Mouse (Mus musculus): ENCODE data around the gene Hoxc5.

Gene Hoxc5

DNA sequence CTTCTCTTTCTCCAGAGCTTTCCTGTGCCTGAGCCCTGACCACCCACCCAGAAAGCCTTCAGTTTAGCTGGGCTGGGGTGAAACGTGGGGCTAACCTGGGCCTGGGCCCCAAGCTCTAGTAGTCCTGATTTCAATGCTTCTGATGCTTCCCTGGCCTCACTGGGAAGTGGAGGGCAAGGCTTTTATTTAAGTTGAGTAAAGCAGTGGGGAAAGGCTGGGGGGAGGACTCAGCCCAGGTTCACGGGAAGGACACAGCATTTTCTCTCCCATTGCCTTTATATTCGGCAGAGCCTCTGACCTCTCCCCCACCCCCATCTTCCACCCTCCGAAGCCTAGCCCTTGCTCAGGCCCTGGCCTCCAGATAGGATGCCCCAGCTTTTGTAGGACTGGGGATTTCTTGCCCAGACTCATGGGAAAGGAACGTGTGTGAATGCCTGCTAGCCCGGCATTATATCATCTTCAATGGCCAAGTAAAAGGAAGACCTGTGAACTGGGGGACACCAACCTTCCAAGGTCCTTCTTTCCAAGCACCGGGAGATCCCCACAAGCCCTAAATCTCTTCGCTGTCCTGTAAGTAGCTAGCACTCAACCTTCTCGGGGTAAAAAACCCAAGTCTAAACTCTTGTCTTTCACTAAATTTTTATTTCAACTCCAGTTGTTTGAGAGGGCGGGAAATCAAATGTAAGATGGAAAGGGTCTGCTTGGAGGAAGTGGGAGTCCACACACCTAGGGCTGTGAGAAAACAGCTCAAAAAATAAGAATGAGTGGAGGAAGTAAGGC, 71.6 kb downstream of the Hoxc5 start:
- no peak for DNase-seq (ENCODE audit: low spot score)

DNA sequence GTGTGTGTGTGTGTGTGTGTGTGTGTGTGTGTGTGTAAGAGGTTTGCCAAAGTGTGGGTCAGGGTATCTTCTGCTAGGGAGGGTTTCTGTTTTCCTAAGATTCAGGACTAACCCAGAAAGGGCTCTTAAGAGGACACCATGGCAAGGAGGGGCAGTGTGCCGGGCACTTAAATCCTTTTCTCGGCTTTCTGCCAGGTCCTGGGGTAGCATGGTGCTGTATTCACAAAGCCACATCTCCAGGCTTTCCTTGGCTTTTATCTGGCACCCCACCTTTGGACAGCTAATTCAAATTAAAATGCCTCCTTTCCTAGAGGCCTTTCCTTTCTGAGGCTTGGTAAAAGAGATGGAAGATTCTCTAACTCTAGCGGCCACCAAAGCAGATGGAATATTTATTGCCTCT, 72.4 kb downstream of the Hoxc5 start:
- DNase-seq (ENCODE audit: low spot score): no peak

DNA sequence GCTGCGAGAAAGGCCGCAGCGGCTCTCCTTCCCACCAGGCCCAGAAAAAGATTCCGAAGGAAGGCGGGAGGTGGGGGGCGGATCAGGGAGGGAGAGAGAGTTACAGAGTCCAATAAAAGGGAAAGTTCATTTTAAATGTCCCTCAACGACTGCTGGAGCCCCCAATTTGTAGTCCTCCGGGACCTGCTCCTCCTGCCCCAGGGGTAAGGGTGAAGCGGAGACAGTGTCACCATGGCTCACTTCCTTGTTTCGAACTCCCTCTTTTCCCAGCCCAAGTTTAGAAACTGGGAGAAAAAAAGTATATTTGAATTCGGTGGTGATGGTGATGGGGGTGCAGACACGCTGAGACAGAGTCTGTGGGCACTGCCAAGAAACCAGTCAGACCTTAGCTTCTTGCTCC, 73.4 kb downstream of the Hoxc5 start:
- no peak for DNase-seq (ENCODE audit: low spot score)

DNA sequence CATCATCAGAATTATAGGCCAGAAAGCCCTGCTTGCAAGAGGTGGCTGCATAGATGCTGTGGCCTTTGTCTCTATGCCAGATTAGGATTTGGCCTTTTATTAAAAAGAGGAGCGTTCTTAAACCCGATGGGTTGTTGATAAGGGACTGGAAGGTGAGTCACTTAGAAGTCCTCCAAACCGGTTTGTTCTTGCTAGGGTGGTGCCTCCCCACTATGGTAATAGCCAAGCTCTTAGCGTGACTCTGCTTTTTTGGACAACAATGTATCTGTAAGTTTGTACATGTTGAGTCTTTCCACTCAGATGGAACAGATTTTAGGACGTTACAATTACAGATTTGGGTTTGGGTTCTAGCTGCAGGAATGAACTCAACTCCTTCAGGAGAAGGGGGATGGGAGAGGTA, 74.4 kb downstream of the Hoxc5 start:
- DNase-seq (ENCODE audit: low spot score): no peak

DNA sequence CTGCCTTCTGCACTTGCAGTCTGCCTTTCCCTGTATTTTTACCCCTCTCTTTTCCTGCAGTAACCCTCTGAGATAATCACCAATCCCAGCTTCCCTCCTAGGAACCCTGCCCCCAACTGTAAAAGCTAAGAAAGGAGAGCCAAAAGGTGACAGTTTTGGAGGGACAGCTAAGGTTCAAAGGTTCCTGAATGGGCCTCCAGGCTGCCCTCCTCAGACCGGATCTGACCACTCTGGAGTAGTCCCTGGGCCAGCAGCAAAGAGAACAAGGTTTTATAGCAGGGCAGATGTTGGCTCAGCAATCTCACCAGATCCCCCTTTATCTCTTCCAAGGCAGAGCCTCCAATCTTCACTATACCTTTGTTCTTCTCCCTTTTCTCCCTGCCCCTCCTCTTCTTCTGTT, 75.0 kb downstream of the Hoxc5 start:
- no peak for DNase-seq (ENCODE audit: low spot score)

DNA sequence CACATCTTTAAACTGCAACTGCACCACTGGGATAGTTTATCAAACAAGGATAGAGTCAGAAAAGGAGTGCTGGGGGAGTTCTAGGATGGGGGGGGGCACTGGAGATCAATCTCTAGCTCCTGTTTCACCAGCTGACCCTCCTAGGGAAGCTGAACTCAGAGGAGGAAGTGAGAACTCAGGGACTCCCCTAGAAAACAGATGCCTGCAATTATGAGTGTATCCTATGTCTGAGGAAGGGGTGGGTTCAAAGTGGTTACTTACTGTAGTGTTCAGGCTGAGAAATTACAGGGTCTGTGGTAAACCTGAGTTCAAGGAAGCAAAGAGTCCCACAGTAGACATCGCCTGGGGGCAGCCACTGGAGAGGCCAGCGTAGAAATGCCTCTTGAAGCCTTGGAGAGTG, 84.4 kb downstream of the Hoxc5 start:
- no peak for DNase-seq (ENCODE audit: low spot score)

DNA sequence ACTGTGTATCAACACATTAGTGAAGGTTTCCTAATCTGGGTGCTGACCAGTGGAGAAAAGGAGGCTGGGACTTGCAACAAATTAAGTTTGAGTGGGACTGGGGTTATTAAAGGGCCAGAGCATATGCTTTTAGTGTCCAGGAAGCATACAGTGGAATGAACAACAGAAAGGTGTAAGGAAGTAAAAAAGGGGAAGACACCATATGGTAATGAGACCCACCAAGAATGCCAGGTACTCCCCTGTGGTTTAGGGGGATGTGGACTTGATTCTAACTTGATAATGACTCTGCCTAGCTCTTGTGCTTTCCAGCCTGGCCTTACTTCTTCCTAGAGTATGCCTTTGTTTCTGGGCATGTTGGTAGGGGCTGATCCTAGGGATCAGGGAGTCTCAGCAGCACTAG, 86.0 kb downstream of the Hoxc5 start:
- no peak for DNase-seq (ENCODE audit: low spot score)

DNA sequence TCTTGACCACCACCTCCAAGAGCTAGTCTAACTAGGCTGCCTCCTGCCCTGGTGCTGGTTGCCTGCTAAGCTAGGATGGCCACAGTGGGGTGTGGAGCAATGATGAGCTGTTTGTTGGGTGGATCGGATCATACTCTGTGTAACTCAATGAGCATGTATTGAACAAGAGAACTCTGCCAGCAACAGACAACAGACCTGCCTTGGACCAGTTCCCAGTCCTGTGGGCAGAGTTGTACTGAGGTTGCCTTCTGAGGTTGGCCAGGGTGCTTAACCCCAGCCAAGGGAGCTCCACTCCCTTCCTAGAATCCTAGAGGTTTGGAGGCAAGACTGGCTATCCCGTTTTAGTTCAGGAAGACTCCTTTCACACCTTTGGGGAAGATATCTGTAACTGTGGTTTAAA, 89.2 kb downstream of the Hoxc5 start:
- no peak for DNase-seq (ENCODE audit: low spot score)

DNA sequence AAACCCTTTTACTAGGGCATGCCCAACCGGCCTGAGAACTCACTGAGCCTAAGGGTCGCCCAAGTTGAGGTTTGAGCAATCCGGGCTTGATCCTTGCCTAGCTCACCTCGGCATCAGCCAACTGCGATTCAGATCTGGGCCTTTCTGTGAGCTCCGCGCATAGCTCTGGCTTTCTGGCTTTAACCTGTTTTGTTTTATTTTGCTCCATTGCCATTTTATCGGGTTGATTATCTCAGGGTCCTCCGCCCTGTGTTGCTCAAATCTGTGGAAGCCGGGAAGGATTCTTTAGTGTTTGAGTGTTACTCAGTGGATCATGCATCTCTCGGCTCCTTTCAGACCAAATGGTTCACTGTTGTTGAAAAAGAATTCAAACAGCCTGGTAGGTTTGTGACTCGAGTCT, 91.5 kb downstream of the Hoxc5 start:
- no peak for DNase-seq (ENCODE audit: low spot score)

DNA sequence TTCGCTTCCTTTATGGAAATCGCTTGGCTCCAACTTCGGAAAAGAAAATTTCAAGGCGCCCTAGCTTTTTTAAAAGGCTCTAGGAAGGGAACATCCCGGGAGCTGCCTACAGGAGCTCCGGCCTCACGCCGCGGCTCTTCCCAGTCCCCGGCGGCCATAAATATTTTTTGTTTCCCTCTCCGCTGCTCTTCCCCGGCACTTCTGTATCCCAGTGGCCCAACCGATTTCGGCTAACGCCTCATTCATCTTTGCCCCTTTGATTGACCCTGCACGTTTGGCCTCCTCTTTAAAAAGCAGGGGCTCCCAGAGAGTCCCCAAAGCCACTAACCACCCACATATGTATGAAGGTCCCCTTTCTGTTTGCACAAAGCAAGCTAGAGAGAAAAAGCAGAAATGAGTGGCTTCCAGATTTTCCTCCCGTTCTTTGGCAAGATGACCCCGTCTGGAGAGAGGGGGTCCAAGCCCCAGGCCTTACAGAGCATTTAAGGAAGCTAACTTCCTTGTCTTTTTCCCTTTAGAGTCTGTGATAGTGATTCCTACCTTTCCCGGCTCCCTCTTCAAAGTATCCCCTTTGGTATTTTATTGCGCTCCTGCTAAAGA, 92.2 kb downstream of the Hoxc5 start:
- DNase-seq (ENCODE audit: low spot score): no peak

DNA sequence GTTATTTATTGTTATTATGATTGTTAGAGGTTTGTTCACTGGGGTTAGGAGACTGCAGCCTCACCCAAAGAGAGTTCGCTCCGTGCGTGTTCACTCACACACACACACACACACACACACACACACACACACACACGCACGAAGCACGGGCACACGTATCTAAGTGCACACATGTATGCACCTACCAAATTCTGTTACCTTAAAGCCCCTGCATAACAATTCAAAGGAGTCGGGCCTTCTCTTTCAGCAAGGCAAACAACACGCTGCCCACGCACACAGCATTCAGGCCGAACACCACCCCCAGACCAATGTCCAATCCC, 92.7 kb downstream of the Hoxc5 start:
- DNase-seq (ENCODE audit: low spot score): no peak

DNA sequence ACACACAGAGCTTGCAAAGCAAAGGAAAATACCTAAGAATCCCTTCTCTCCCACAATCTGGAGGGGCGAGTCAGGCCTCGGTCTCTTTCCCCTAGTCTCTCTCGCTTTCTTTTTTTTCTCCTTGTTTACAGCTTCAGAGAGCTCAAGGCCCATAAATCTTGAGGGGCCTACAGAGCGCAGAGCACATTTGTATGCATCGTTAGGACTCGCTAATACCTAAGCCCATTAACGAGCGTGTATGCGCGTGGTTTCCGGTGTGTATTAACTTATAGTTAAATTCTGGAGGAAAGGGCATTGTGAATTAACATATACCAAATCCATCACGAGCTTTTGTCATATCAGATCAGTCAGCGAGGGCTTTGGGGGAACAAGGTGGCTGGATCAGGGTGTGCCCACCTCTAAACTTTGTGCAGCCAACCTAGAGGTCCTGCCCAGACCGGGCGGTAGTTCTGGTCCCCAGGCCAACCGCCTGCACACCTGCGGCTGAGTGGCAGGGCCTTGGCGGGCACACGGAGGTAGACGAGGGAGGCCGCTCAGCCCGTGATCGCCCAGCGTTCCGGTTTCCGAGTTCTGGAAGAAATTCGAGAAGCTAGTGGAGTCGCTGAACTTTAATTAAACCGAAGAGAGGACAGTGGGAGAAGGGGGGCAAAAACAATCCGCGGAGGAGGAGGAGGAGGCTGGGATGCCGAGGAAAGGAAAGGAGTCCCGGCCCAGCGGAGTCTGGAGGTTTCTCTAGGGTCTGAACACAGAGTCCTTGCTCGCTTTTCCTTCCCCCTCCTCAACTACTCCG, 93.3 kb downstream of the Hoxc5 start:
- no peak for DNase-seq (ENCODE audit: low spot score)

DNA sequence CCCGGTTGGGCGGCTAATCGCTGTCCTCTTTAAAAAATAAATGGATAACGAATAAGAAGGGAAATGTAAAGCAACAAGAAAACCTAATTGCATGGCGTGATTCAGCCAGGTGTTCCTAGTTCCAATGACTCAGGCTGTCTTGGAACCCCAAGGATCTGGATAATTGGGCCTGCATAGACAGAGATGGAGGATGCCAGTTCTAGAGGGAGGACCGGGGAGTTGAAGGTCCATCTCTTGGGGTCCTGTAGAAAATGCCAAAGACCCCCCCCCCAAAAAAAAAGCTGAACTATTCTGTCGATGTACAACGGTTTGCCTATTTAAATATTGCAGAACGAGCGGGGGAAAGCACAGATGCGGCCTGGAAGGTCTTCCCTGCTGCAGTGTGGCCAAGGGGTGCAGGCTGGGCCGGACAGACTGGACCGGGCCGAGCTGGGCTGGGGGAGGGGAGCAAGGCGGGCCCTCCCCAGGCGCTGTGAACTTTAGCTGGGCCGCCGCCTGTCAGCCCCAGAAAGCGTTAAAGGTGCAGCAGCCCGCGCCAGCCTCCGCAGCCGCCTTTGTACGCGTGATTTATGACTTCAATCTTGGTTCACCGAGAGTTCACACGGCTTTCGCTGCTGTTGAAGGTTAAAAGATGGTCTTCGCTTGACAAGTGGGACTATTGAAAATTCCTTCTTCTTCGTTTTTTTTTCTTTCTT, 94.0 kb downstream of the Hoxc5 start:
- no peak for DNase-seq (ENCODE audit: low spot score)

DNA sequence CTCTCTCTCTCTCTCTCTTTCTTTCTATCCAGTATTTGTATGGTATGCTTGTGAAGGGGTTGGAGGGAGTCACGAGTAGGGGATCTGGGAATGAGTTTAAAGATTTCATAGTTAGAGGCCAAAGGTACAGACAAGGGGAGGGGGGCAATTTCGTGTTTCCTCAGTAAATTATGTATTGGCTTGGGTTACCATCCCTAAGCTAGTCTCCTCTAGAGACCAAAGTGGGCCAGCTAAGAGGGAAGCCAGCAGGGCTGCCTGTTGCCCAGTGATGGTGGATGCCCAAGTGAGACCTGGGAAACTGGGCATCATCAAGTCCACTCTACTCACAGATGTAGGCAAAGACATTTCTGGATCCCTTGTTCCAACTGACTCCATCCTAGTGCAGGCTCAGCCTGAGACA, 94.7 kb downstream of the Hoxc5 start:
- no peak for DNase-seq (ENCODE audit: low spot score)

DNA sequence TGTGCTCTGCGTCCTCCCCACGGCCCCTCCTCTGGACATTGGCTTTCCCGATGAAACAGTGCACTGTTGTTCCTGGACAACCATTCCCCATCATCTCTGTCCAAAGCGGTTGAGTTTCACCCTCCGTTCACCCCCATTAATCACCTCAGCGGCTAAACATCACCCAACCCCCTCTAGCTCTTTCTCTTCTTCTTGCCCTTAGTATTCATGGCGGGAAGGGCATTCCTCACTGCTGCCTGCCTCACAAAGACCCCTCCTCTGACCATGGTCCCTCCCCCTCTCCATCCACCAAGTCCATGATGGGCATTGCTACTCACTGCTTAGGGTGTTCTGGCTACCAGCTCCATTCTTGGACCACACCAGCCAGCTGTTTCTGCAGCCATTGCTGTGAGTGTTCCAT, 98.4 kb downstream of the Hoxc5 start:
- DNase-seq (ENCODE audit: low spot score): no peak
